Mouse (Mus musculus) heart, embryonic 12.5 days (tissue): ENCODE results near the gene Ptpn12. TPM values are rescaled to one million over a fixed set of nuclear protein-coding genes. Genes with fewer than 3 reads are reported as not detected.

Source experiments
- ATAC-seq: fragments of 200-750 bp; cut with Nextera tagmentation; 2 replicates; pipeline ENCODE4 v1.8.0; 2017; ENCODE audit warnings: moderate TSS enrichment, moderate library complexity; ENCODE audit not compliant: insufficient number of reproducible peaks, low FRiP score
- H3K27ac ChIP-seq: fragments of 300-500 bp; sonication (generic); 2 replicates; pipeline ENCODE4 v1.5.1; 2016; ENCODE audit warnings: mild to moderate bottlenecking, moderate library complexity; ENCODE audit not compliant: poor library complexity, severe bottlenecking
- H3K27me3 ChIP-seq: fragments of 300-500 bp; sonication (generic); replicated peaks from 2 replicates; pipeline ENCODE4 v1.6.1; 2016; ENCODE audit warnings: mild to moderate bottlenecking, moderate library complexity
- H3K36me3 ChIP-seq: fragments of 300-500 bp; sonication (generic); 2 replicates; pipeline ENCODE4 v1.6.1; 2016; ENCODE audit warnings: mild to moderate bottlenecking, moderate library complexity
- H3K4me1 ChIP-seq: fragments of 300-500 bp; sonication (generic); replicated peaks from 2 replicates; pipeline ENCODE4 v1.6.1; 2016; ENCODE audit warnings: mild to moderate bottlenecking
- H3K4me2 ChIP-seq: fragments of 300-500 bp; sonication (generic); 2 replicates; pipeline ENCODE4 v1.6.1; 2016; ENCODE audit warnings: mild to moderate bottlenecking, moderate library complexity
- H3K4me3 ChIP-seq: fragments of 300-500 bp; sonication (generic); 2 replicates; pipeline ENCODE4 v1.5.1; 2016; ENCODE audit warnings: mild to moderate bottlenecking
- H3K9ac ChIP-seq: fragments of 300-500 bp; sonication (generic); 2 replicates; pipeline ENCODE4 v1.6.1; 2016; ENCODE audit warnings: mild to moderate bottlenecking, moderate library complexity
- H3K9me3 ChIP-seq: fragments of 300-500 bp; sonication (generic); replicated peaks from 2 replicates; pipeline ENCODE4 v1.6.1; 2016; ENCODE audit warnings: mild to moderate bottlenecking, moderate library complexity
- WGBS: fragments of 180-500 bp; shearing (Covaris S2); methylation state at CpG from one replicate; pipeline ENCODE4 v1.1.7; 2016; 5-methylcytosine and 5-hydroxymethylcytosine counted together
- polyA plus RNA-seq: library from polyadenylated mRNA; unstranded; fragments of >200 nt; fragmentation: Nextera tagmentation; extraction: Ambion mirVana; gene quantifications from 2 replicates; pipeline ENCODE4 v1.2.1, GENCODE M21; 2016

Ptpn12 gene
- polyA plus RNA-seq, 1 experiment from 2014 or later = 18.5 TPM

- Histone ChIP-seq H3K27me3 (no peaks in the 10 kb centered on the region), H3K4me1 (peaks cover 58% of the 10 kb centered on the region), H3K4me2 (peak overlapping the region; percentile 40; the same call in 1 of the 2 replicates), H3K9ac (no peak overlapping the region), H3K4me3 (no peak overlapping the region), H3K27ac (peak overlapping the region; percentile 83), H3K36me3 (no peaks in the 10 kb centered on the region), H3K9me3 (no peaks in the 10 kb centered on the region)
- no peak for ATAC-seq
- 55% methylated on average over 6 of the region's 6 CpGs for WGBS
These were observed 115.6 kb downstream of the Ptpn12 start for GRCm38 (mm10) chr5:20940040-20940571.

- Histone ChIP-seq H3K9me3 (no peaks in the 10 kb centered on the region), H3K27me3 (no peaks in the 10 kb centered on the region), H3K4me2 (peak overlapping the region; percentile 49), H3K9ac (peak overlapping the region; percentile 24; the same call in 1 of the 2 replicates), H3K4me1 (peaks cover 58% of the 10 kb centered on the region), H3K36me3 (no peaks in the 10 kb centered on the region), H3K27ac (peak overlapping the region; percentile 83), H3K4me3 (no peak overlapping the region)
- 38% methylated on average over 5 of the region's 5 CpGs for WGBS
- ATAC-seq = no peak
These were observed 117.2 kb downstream of the Ptpn12 start for GRCm38 (mm10) chr5:20938523-20938922.

Other genes with a start within 250 kb of the Ptpn12 start
- 45.1 and 47.4 TPM in 2 replicates for gene Phtf2, start 173.8 kb downstream of the Ptpn12 start, polyA plus RNA-seq
- gene Tmem60, start 173.7 kb downstream of the Ptpn12 start, polyA plus RNA-seq = 50.4 and 51.1 TPM in 2 replicates
- 5.4 and 7.1 TPM in 2 replicates for gene Rsbn1l, start 99.5 kb downstream of the Ptpn12 start, polyA plus RNA-seq
- gene Gsap, start 130.3 kb upstream of the Ptpn12 start, polyA plus RNA-seq = 0.41 and 0.71 TPM in 2 replicates